Mouse (Mus musculus) subcutaneous adipose tissue, adult 2 months (tissue): ENCODE measurements around the gene Pitpna. TPM values are rescaled to one million over a fixed set of nuclear protein-coding genes. Genes with fewer than 3 reads are reported as not detected.

ENCODE experiments used
- polyA plus RNA-seq: library from polyadenylated mRNA; depleted of rRNA; stranded (reverse); fragments of >200 nt; gene quantifications from 2 replicates; pipeline ENCODE4 v1.2.3, GENCODE M21; 2012; ENCODE audit warnings: low replicate concordance; rRNA removed

Pitpna gene
- polyA plus RNA-seq, result 57.4 and 68.5 TPM in 2 replicates

DNA sequence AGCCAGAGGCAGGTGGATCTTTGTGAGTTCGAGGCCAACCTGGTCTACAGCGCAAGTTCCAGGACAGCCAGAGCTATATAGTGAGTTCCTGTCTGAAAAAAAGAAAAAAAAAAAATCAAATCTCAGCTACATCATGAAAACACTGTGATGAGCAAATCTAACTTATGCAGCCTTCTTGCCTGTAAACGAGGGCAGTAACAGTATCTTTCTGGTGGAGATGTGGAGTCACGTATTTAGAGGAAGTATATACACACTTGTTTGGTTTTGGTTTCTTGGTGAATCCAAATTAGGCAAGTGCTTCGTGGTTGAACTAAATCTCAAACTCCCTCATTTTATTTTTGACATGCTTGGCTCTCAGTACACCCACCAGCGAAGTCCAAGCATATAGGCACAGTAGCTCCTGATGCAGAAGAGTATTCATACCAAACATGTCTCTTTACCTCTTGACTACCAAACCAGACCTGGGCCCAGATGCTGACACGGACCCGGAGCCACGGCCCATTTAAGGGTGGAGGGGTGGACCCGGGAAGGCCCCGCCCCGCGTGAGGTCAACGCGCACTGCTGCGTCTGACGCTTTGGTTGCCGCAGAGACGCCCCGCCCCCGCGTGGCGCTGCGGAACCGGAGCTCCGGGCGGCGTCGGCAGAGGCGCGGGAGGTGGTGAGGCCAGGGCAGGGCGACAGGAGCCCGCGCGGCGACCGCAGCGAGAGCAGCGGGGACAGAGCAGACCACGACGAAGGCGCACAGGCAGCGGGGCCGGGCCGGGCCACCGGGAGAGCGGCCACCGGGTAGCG lies at the start of gene Pitpna:
TSS of gene Pitpna (plus strand) at position 605 of the 792 bp plus-strand sequence.

GRCm38 (mm10) chr11:75630645-75631229 lies 42.8 kb downstream of the Pitpna start, which contains the start of gene Inpp5k:
Inpp5k (plus strand) TSS chr11:75630988.

DNA sequence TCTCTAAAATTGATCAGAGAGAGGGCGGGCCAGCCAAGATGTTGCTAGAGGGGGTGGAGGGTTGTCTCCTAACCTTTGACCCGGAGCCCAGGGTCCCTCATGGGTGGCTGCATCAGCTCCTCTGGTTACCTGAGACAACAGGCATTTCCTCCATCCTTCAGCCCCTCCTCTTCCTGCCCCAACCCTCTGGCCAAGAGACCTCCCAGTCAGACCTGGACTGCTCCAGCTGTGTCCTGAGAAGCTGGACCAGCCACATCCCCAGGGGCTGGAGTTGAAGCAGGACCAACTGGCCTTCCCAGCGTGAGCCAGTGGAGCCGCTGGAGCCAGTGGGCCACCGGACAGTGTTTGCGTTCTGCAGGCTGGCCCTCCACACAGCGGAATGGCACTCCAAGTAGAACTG lies 62.4 kb downstream of the Pitpna start, which contains the start of gene Myo1c:
TSS of gene Myo1c (plus strand) at position 194 of the 400 bp plus-strand sequence.

Other genes with a start within 250 kb of the Pitpna start
- gene Rpa1, start 239.8 kb upstream of the Pitpna start, polyA plus RNA-seq, result 20.4 and 33.2 TPM in 2 replicates
- 6.0 and 6.2 TPM in 2 replicates for gene Smyd4, start 239.7 kb upstream of the Pitpna start, polyA plus RNA-seq
- gene Serpinf1, start 165.4 kb upstream of the Pitpna start, polyA plus RNA-seq, result 508 and 625 TPM in 2 replicates
- gene Serpinf2, start 148.5 kb upstream of the Pitpna start, polyA plus RNA-seq, result 0.14 and 0.82 TPM in 2 replicates
- 17.4 and 21.8 TPM in 2 replicates for gene Wdr81, start 133.4 kb upstream of the Pitpna start, polyA plus RNA-seq
- 80.9 and 90.7 TPM in 2 replicates for gene Tlcd2, start 126.4 kb upstream of the Pitpna start, polyA plus RNA-seq
- 85.9 and 139 TPM in 2 replicates for gene Prpf8, start 101.3 kb upstream of the Pitpna start, polyA plus RNA-seq
- gene Rilp, start 78.0 kb upstream of the Pitpna start, polyA plus RNA-seq, result 7.7 and 16.1 TPM in 2 replicates
- 21.1 and 38.3 TPM in 2 replicates for gene Scarf1, start 74.6 kb upstream of the Pitpna start, polyA plus RNA-seq
- 37.7 and 38.5 TPM in 2 replicates for gene Slc43a2, start 56.4 kb upstream of the Pitpna start, polyA plus RNA-seq
- gene Inpp5k, start 42.9 kb downstream of the Pitpna start, polyA plus RNA-seq, result 68.4 and 78.3 TPM in 2 replicates
- gene Myo1c, start 62.4 kb downstream of the Pitpna start, polyA plus RNA-seq, result 161 and 230 TPM in 2 replicates
- gene Crk, start 91.2 kb downstream of the Pitpna start, polyA plus RNA-seq, result 39.5 and 53.1 TPM in 2 replicates
- 191 TPM in 2 replicates for gene Ywhae, start 144.8 kb downstream of the Pitpna start, polyA plus RNA-seq
- gene Doc2b, start 208.0 kb downstream of the Pitpna start, polyA plus RNA-seq, result 1.3 and 1.7 TPM in 2 replicates